Mouse (Mus musculus) testis, postnatal 10 days (tissue): ENCODE results near the gene Slc9a4.
A peak's percentile ranks its signal among the peaks of the same experiment; 100 is the strongest.
"Not testable (repeated sequence)": the region's sequence is repeated elsewhere in the genome, so short reads cannot be mapped to it uniquely, and the experiment has no call there.

Source experiments
- DNase-seq: peaks from one replicate; pipeline ENCODE4 v3.0.0; 2021; ENCODE audit warnings: low spot score

Slc9a4 gene

DNA sequence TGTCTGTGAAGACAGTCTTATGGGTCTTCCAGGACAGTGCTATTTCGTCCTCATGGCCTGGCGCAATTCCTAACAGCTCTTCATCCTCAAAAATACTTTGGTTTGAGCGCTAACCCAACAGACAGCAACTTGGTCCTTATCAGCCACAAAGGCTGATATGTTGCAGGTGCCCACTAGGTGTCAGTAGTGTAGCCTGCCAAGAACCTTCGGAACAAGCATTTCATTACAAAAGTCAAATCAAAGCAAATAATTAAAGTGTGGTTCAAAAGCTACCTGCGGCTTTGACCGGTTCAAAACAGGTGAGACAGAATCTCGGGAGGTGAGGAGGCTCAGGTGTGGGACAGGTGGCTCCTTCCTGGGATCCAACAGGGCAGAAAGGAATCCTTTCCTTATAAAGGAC, at the start of gene Slc9a4:
Gene Slc9a4, plus strand, starts transcription at position 298 of the 400 bp plus-strand sequence.
- DNase-seq = no peak

DNA sequence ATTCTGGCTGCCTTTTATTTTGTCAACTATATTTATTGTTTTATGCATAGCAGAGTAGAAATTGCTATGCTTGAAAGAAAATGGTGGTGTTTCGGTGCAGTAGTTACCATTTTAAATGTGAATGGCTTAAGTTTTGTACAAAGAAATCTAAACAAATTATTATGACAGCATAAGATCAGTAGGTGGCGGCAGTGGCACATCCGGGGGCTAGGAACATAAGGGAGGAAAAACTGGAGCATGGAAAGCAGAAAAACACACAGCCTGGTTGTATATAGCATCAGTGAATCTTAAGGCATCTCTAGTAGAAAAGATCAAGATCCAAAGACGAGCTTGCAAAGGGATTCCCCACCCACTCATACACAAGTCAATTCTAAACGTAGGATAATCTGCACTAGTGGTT, 42.3 kb upstream of the Slc9a4 start:
- no peak for DNase-seq

GRCm38 (mm10) chr1:40544650-40545049, 35.2 kb upstream of the Slc9a4 start:
- peak; percentile 80 for DNase-seq

- DNase-seq = no peak
These were observed 33.2 kb upstream of the Slc9a4 start for GRCm38 (mm10) chr1:40546645-40547044.

- no peak for DNase-seq
These were observed 32.8 kb upstream of the Slc9a4 start for GRCm38 (mm10) chr1:40547064-40547572.

DNA sequence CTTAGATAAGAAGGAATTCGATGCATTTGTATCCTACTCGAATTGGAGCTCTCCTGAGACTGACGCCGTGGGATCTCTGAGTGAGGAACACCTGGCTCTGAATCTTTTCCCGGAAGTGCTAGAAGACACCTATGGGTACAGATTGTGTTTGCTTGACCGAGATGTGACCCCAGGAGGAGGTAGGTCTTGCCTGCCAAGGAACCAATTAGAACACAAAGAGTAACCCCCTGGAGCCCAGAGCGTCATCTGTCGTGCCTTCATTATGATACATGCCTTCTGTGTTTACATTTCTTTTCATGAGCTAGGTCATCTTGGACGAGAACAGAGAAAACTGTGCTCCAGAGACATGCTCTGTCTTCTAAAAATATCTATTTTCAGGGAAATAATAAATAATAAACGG, 32.1 kb upstream of the Slc9a4 start:
- no peak for DNase-seq

DNA sequence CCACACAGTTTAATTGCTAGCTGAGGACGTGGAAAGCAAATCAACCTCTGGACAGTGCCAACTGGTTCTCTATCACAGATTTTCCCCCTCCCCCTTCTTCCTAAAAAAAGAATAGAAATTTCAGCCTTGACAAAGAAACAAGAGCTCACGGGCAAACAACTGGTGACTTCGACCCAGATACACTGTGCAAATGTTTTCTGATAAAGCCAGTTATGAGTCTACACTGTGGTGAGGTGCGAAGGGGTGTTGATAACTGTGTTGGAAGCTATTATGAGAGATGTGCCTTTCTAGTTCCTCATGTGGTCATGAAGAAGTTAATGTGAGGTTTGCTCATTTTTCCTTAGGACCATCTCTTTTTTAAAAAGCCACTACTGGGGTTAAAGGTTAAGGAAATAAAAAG, 10.5 kb upstream of the Slc9a4 start:
- DNase-seq = no peak

GRCm38 (mm10) chr1:40580269-40580668, 388 bp downstream of the Slc9a4 start:
- no peak for DNase-seq

- no peak for DNase-seq
These were observed 6.9 kb downstream of the Slc9a4 start for GRCm38 (mm10) chr1:40586776-40587175.

GRCm38 (mm10) chr1:40590931-40591330, 11.1 kb downstream of the Slc9a4 start:
- DNase-seq = no peak

- DNase-seq = no peak
These were observed 17.9 kb downstream of the Slc9a4 start for GRCm38 (mm10) chr1:40597822-40598221.

DNA sequence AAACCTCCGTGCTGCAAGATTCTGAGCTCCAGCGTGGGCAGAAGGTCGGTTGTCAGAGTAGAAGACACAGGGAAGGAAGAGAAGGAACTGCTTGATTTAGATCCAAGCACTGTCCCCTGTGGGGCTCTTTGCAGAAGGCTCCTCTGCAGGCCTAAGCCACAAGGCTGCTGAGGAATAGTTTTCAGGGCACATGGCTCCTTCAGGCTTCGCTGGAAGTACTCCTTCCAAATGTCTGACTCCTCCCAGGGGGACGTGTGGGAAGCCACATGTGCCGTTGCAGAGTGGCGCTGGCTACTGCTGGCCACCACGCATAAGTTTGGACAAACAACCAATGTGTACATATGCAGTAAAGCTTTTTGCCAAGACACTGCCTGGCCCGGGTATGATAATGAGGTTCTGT, 19.8 kb downstream of the Slc9a4 start:
- DNase-seq = not testable (repeated sequence)

GRCm38 (mm10) chr1:40600394-40601327, 20.8 kb downstream of the Slc9a4 start:
- DNase-seq = no peak

DNA sequence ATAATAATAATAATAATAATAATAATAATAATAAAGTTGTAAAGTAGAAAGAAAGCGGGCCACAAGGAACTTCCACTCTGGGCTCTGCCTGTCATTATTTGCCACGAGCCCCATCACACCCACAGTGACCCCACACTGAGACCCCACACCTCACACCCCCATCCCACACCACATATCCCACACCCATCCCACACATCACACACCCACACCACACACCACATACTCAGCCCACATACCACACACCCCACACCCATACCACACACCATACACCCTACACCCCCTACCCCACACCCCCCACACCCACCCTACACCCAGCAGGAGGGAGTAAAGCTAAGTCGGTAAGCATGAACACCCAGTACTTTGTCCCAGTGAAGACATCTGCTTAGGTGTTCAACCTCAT, 21.6 kb downstream of the Slc9a4 start:
- DNase-seq = no peak

- no peak for DNase-seq
These were observed 33.3 kb downstream of the Slc9a4 start for GRCm38 (mm10) chr1:40613219-40613618.

DNA sequence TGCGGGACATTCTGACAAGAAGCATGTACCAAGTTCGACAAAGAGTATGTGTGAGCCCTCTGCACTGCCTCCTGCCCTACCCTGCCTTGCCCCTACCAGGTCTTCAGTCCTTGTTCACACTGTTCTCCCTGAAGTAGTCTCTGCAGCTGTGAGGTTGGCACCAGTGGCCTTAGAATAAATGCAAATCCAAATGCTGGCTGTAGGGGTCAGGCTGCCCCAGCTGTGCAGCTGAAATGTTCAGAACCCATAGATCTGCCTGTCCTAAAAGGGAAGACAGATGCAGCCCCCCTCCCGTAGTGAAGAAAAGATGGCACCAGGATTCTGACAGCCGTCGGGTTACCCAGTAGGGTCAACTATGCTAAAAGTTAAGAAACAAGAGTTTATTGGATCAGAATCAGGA, 39.2 kb downstream of the Slc9a4 start:
- DNase-seq = peak; percentile 45

DNA sequence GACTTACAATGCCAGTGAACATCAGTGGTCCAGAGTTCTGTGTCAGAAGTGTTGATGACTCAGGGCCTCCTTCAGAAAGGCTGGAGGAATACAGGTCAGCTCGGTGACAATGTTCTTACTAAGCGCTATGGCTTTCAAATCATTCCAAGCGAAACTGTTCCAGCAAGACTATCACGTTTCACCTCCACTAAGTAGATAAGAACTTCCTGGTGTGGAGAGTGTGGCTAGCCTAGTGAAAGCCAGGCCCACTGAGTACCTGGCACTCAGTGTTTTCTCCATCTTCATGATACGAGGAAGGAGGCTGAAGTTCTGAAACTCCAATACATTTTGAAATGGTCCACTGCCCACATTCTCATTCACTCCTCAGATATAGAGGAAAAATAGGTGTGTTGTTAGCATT, 40.0 kb downstream of the Slc9a4 start:
- DNase-seq = no peak

- no peak for DNase-seq
These were observed 45.1 kb downstream of the Slc9a4 start for GRCm38 (mm10) chr1:40624954-40625353.

DNA sequence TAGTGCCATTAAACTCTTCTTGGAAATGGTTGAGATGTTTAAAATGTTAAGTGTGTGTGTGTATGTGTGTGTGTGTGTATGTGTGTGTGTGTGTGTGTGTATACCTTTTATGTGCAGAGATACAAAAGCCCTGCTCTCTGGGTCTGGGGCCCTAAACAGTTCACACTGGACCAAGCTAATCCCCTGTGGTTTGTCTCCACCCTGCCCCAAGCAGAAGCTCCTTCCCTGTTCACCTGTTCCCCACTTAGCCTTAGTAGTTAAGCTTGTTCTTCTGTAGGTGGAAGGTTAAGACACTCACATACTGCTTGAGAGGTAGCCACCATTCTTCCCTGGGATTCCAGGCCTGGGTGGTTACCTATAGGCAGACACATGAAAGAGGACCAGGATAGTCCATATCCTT, 47.1 kb downstream of the Slc9a4 start:
- no peak for DNase-seq

- DNase-seq = no peak
These were observed 48.6 kb downstream of the Slc9a4 start for GRCm38 (mm10) chr1:40628443-40628842.

GRCm38 (mm10) chr1:40632407-40633062, 52.7 kb downstream of the Slc9a4 start:
- no peak for DNase-seq

- no peak for DNase-seq
These were observed 54.7 kb downstream of the Slc9a4 start for GRCm38 (mm10) chr1:40634608-40635007.

DNA sequence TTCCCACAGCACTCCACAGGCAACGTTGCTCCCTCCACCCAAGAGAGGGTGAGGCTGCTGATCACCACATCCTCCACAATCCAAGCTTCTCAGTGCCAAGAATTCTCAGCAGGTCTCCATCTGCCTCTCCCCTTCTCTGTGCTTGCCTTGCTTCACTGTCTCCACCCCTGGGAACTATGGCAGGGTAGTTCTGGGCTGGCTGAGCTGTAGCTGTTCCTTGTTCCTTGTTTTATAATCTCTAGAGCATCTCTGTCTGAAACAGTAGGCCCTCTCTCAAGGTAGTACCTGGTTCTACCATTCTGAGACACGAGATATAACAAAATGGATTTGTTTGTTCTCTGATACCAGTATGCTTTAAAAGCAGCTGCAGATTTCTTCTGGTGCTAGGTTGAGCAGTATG, 68.4 kb downstream of the Slc9a4 start:
- no peak for DNase-seq
